Mouse (Mus musculus): Measurements from ENCODE around the gene Rpl3l.

Gene Rpl3l

DNA sequence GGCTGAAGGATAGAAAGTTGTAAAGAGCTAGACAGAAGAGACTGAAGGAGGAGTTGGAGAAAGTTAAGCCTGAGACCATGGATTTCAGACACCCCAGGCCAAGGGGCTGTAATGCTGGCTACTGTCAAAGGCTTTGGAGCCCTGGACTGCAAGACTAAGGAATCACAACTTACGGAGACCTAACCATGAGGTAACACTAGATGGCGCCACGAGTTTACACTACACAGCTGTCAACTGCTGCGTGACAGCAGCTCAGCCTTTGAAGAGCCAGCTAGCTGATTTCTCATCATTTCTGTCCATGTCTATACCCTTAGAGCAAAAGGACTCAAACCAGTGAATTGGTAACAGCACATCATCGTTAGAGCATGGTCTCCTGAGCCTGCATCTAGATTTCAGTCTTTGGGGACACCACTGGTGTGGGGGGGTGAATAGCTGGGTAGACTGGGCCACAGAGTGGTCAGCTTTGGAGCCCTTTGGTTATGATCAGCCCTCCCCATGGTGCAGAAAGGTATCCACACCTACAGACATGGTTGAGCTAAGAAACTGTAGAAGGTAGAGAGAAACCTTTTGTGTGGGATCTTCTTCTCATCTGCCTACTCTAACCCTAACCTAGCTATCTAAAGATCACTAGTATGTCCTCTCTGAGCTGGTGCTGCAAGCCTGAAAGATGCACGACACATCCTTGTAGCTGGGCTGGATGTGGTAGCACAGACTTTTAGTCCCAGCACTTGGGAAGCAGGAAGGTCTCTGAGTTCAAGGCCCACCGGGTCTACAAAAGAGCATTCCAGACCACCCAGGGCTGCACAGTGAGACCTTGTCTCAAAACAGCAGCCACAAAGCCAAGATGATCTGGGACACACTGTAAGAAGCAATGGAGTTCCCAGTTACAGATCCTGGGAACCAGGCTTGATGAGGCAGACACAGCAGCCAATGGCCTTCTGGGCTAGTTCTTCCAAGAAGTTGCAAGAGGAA lies 18.2 kb downstream of the Rpl3l start:
- peak; percentile 83 to 92 for DNase-seq

DNA sequence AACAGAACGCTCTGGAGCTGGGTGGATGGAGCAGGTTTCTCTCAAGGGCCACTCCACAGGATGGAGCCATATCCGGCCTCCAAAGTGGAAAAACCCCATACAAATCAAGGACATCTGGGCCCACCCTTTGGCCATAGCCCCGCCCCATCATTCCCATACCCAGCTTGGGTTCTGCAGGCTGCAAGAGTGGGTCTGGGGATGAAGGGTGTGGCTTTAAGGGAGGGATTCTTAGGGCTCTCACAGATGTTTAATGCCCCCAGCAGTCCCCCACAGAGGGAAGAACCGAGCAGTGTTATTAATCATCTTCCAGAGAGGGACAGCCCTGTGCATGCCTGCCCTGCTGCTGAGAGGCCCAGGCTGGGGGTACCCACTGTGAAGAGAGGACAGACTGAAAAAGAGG lies 19.4 kb downstream of the Rpl3l start:
- no peak for DNase-seq

DNA sequence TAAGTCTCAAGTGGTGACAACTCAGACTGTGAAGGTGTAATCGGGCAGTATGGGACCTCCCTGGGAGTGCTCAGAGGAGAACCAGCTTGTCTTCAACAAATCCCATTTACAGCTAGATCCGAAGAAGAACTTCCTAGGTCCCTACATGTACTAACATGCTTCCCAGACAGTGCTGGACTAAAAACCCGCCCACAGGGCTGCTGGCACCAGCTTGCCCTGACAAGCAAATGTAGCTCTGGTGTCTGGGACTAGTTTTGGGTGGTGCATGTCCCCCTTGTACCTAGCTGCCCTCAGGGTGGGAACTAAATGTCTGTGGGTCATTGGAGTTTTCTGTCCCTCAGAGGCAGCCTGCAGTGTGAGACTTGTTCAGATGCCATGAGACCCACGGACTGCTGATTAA lies 23.9 kb downstream of the Rpl3l start:
- DNase-seq: no peak

DNA sequence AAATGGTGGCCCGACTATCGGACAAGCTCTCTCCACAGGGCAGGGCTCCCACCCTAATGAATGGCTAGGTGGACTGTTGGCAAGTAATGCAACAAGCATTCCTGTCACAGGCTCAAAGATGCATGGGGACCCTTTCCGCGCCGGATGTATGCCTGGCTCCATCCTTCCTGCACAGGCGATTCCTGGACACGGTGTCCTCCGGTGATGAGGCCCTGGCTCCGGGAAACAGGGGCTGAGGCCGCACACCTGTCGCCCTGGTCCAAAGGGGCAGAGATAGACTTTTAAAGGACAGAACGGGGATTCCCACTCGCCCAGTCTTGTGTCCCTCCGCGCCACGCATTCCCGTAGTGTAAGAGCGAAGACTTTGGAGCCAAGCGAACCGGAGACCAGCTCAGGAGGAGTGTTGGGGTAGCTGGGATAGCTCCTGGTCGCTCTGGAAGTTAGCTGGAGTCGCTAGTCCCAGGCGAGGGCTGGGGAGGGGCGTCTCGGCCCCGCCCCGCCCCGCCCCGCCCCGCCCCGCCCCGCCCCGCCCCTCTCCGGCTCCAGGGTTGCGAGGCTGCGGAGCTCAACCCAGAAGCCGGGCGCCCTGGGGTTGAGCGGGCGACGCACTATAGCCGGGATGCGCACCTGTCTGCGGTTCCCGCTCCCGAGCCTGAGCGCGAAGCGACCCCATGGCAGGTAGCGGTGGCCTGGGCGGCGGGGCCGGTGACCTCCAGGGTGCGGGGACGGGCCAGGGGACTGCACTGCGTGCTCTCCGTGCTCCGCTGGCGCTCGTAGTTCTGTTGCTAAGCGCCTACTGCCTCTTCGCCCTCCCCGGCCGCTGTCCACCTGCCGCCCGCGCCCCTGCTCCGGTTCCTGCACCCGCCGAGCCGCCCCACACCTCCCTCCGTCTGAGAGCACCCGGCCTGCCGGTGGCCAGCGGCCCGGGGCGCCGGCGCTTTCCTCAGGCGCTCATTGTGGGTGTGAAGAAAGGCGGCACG lies 25.1 kb downstream of the Rpl3l start, which contains the start of gene Hs3st6:
TSS of gene Hs3st6 (plus strand) at position 574 of the 980 bp plus-strand sequence.
- peak in 1 of 2 experiments; percentile 33 for DNase-seq

DNA sequence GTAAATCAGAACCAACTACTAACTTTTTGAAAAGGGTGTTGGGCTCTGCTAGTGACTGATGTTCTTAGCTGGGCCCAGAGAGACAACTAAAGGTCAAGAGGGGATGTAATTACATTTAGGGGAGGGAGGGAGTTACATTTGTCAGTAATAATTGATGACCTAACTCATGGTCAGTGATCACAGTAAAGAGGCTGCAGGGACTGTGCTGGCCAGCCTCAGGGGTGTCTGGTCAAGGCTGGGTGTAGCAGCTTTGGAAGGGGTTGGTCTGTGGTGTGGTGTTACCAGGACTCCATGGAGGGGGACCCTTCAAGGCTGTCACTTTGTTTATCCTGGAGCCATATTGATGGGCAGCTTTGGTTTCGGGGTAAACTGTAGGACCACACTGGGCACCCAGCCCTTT lies 29.8 kb downstream of the Rpl3l start:
- DNase-seq: no peak

DNA sequence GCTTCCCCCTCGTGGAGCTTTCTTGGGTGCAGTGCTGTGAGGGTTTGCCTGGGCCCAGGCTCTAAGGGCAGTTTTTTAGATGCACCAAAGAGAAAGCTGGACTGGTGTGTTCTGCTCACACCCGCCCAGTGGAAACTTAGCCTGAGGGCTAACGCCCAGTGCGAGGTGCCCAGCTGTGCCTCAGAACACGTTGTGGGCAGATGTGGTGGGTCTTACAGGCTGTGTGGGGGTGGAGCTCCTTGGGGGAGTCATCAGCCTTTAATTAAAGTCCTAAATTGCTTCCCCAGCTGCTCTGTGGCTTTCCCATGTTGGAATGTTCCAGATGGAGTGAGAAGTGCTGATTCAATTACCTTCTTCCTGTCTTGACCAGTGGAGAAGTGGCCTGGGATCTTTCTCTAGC lies 33.5 kb downstream of the Rpl3l start:
- DNase-seq: no peak

DNA sequence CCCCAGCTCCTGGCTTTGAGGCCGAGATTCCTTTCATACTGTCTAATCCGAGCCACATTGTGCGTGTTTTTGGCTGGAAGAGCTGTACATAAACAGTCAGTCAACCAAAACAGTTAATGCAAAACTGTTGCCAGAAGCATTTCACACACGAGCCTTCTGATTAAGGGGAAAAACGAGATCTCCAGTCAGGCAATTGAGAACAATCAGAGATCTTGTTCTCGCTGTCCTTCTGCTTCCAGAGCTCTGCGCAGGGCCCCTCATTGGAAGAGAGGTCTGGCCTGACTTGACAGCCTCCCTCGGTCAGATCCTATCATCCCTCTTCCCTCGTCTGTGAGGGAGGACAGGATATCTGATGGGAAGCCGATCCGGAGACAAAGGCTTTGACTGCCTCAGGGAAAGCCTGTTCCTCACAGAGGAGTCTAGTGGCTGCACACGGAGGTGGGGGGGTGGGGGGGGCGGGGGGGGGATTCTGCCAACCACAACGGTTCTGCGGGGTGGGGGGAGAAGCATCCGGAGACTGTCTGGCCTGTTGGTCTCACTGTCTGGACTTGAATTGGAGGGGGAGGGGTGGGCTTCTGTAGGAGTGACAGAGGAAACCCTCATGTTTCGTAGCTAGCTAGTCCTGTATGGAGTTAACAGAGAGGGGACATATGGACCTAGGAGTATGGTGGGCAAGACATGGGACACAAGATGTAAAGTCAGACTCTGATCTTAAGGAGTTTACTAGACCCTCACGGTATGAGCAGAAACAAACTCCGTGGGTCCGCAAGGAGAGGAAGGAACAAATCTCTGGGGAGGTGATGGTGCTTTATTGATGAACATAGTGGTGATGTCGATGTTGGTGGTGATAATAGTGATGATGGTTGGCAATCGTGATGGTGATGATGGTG lies 37.6 kb downstream of the Rpl3l start:
- no peak for DNase-seq

DNA sequence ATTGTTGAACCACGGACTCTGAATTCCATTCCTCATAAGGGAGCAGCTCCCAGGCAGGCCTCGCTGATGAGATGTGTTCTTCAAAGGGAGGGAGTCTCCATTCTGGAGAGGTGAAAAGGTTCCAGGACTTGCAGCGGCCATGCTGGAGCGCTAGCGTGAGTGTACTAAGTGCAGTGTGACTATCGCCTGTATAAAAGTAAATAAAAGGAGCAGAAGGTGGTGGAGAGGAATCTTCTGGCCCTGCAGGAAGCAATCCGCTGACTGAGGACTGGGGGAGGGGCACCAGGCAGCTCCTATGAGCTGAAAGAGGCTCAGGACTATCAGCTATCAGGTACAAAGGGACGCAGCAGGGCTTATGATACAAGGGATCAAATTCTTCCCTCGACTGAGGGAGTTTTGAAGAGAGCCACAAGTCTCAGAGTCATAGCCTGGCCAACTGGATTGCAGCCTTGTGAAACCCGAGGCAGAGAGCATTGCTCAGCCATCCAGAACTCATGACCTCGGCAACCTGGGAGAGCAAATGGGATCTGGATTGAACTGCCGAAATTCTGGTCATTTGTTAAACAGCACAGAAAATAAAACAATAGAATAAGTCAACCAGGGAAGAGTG lies 38.8 kb downstream of the Rpl3l start:
- DNase-seq: peak; percentile 55 to 62

DNA sequence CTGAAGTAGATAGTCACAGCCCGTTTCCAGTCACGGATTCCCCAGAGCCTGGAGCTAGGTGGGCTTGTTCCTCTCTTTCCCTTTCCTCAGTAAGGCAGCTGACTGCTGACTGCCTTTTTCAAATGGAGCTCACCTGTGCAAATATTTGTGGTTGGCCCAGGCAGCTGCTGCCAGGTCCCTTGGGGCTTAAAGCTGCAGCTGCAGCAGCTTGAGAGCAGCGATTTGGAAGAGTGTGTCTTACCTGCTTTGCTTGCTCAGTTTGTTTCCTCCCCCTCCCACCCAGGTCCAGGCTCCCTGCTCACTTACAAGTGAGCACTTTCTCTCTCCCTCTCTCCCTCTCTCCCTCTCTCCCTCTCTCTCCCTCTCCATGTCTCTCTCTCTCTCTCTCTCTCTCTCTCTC lies 41.5 kb downstream of the Rpl3l start:
- DNase-seq: no peak

DNA sequence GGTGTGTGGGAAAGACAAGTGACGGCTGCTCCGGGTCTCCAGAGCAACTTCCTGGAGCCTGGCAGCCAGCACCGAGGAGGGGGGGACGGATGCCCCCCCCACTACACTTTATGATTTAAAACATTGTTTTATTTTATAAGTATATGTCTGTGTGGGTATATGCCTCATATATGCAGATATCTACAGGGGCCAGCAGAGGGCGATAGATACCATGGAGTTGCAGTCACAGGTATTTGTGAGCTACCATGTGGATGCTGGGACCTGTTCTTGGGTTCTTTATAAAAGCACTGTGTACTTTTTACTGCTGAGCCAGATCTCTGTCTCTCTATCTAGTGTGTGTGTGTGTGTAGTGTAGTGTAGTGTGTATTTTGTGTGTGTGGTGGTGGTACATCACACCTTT lies 45.6 kb downstream of the Rpl3l start:
- DNase-seq: no peak

DNA sequence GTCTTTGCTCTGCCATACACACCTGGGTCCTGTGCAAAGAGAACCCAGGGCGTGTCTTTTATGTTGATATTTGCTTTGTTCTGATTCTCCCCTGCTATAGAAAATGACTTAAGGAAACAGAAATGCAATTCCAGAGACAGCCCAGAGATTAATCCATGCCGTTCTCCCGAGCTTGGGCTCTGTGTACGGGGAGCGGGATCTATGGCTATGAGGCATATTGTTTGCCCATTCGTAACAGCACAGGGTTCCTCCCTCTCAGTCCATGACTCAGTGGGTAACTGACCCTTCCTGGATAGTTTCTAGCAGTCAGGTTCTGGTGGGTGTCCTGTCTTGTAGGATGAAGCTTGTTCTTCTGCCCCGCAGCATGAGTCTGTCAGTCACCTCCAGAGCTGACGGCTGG lies 47.6 kb downstream of the Rpl3l start:
- DNase-seq: no peak

DNA sequence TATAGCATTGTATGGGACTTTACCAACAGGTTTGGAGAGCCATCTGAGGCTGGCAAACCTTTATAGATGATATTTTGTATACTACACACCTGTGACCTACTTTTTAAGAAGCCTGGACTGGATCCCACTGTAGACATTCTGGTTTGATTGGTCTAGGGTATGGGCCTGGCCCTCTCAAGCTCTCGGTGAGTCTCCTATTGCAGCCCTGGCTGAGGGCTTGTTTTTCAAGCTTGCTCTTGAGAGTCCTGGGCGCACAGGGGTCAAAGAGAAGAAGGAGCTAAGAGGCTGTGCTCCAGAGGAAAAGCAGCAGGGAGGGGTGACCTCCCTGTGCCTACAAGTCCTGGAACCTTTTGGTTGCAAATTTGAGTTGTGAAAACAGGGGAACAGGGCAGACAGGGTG lies 49.5 kb downstream of the Rpl3l start:
- DNase-seq: no peak

DNA sequence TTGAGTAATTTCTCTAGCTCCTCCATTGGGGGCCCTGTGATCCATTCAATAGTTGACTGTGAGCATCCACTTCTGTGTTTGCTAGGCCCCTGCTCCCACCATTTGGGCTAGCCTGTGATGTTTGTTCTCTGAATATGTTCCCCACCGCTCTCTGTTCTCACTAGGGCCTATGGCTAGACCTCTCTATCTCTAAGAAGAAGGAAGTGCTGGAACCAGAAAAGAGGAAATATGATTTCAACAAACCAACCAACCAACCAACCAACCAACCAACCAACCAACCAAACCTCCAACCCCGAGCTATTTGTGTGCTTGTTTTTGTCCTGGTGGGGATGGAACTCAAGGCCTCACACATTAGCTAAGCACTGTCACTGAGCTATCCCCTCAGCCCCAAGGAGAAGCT lies 53.2 kb downstream of the Rpl3l start:
- DNase-seq: no peak
